Mouse (Mus musculus): ENCODE results near the gene Olfr412. TPM values are rescaled to one million over a fixed set of nuclear protein-coding genes. Genes with fewer than 3 reads are reported as not detected.

The Olfr412 gene
- not detected for total RNA-seq (2021)
- long read RNA-seq, experiment 1 = 0 reads
- long read RNA-seq, experiment 2 = 0 reads

DNA sequence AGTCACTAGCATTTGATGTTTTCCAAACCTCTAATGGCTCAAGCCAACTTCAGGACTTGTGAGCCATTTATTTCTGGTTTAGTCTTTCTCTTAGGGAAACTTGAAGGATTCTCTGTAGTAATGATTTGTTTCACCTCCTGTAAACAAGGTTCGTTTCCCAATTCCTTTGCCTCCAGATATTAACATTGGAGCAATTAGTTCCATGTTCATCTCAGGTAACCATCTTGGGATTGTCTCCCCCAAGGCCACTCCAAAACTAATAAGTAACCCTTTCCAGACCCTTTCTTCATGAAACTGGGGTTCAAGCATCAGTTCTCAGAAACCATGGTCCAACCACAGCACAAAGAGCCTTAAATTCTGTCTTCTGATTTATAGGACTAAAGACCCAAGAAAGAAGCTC, at the start of gene Olfr412:
Gene Olfr412, plus strand, starts transcription at position 301 of the 400 bp plus-strand sequence.
- DNase-seq (ENCODE audit: low spot score in 2 of 2) = no peak

- DNase-seq (ENCODE audit: low spot score in 2 of 2) = no peak
Measured at GRCm38 (mm10) chr11:74326044-74326443, 35.8 kb upstream of the Olfr412 start.

DNA sequence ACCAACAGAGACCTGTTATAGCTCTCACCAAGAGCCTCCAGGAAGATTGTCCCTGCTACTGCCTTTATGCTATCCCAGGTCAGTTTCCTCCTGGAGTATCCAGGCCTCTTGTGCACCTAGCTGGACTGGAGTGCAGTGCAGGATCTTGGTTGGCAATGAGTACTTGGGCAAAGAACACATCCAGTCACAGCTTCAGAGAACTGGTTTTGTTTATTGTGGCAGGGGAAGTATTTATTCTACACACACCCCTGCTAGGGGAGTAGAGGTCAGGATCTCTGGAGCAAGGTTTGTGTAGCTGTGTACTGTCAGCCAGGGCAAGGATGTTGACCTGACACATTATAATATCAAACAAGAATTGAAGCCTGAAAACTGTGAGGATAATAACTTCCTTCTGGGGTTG, 33.1 kb upstream of the Olfr412 start:
- DNase-seq (ENCODE audit: low spot score in 2 of 2) = no peak

GRCm38 (mm10) chr11:74337931-74338330, 23.9 kb upstream of the Olfr412 start, which contains the start of gene Olfr410:
TSS of gene Olfr410 (minus strand) at chr11:74338031.
- no peak for DNase-seq (ENCODE audit: low spot score in 2 of 2)

GRCm38 (mm10) chr11:74352550-74352949, 9.3 kb upstream of the Olfr412 start, which contains the start of gene Olfr411:
TSS of gene Olfr411 (minus strand) at chr11:74352650.
- no peak for DNase-seq (ENCODE audit: low spot score in 2 of 2)

GRCm38 (mm10) chr11:74371393-74372100, 9.7 kb downstream of the Olfr412 start:
- peak; percentile 74 to 77 for DNase-seq (ENCODE audit: low spot score in 2 of 2)

GRCm38 (mm10) chr11:74376847-74377246, 15.0 kb downstream of the Olfr412 start:
- peak in 1 of 2 experiments; percentile 29 for DNase-seq (ENCODE audit: low spot score in 2 of 2)

DNA sequence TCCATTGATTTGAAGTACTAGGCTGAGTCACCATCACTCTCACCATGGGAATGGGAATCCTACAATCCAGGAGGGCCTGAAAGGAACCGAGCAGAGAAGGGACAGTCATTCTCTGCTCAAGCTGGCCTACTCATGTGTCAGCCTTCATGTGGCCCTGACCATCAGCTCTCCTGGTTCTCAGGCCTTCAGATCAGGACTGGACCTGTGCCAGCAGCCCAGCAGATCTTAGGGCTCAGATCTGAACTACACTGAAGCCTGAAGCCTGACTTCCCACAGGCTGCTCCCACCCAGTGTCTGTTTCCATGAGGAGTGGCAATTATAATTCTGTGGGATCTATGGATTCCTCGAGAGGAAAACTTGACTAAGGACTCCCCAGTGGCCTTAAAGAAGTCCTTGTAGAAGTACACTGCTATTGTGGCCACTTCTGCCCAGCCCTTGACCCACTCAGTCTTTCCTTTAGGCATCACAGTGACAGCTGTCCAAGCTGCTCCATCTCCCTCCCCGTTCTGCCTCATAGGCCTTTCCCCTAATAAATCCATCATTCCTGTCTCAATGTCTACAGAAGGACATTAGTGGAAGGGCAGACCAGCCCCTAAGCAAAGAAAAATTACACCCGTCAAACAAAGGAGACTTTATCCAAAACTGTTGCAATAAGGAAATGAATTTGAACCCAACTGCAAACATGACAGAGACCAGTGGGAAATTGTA, 17.5 kb downstream of the Olfr412 start:
- no peak for DNase-seq (ENCODE audit: low spot score in 2 of 2)

DNA sequence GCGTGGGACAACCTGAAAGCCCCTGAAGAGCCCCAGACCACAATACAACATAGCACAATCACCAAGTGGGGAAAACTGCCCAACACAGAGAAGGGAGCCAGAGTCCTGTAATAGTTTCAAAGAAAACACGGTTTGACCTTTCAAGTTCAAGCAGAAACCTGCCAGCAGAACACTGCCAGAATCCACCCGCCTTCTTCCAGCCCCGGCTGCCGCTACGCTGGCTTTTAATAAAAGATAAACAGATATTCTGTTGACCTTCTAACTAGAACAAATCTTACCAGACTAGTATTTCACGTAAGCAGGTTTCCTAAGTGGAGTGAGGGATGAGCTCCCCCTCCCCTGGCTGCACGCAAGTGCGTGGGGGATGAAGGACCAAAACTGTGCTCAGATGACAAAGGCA, 23.8 kb downstream of the Olfr412 start:
- DNase-seq (ENCODE audit: low spot score in 2 of 2) = no peak

DNA sequence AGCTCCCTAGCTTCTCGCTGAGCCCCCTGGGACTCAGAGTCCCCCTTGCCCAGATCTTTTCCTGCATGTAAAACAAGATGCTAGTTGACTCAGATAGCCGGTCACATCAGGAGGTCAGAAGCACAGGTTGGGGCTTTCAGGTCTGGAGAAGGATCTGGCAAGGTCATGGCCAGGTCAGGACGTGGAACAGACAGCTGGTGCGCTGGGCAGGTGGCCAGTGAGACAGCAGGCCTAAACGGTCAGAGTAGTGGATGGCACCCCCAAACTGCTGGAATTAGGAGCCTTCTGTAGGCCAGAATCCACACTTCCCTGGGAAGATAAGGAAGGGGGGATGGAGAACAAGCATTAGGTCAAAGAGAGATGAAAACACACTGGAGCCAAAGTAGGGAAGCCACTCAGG, 25.3 kb downstream of the Olfr412 start:
- no peak for DNase-seq (ENCODE audit: low spot score in 2 of 2)

DNA sequence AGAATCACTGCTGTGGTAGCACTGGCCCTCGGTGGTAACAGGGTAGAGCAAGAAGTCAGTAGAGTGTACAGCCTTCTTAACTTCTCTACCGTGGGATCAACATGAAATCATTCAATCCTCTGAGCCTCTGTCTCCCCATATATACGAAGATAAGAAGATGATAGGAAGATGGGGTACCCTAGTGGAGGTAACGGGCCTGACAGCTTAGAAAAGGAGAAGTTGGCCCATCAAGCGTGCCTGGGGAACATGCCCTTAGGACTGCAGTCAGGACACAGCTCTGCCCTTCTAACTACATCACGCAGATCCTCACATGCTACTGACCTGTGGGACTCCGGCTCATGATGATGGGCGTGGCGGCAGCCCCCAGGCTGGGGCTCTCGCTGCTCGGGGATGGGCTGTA, 30.0 kb downstream of the Olfr412 start:
- DNase-seq (ENCODE audit: low spot score in 2 of 2) = no peak

- no peak for DNase-seq (ENCODE audit: low spot score in 2 of 2)
Measured at GRCm38 (mm10) chr11:74392903-74393302, 31.0 kb downstream of the Olfr412 start.

DNA sequence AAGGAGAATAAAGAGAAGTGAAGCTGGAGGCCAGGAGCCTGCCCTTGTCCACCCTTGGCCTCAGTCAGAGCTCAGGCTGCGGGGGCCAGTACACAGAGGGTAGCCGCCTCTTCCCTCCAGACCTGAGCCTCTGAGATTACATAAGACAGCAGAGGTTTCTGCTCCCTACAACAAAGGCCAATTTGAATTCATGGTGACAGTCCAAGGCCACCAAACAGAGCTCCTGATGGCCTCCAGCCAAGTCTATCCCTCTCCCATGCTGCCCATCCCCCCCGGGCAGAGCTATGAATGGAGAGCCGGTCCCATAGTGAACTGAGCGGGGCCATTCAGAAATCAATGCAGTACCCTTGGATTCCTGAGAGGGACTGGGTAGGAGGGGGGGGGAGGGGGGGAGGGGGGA, 31.6 kb downstream of the Olfr412 start:
- DNase-seq (ENCODE audit: low spot score in 2 of 2) = no peak

DNA sequence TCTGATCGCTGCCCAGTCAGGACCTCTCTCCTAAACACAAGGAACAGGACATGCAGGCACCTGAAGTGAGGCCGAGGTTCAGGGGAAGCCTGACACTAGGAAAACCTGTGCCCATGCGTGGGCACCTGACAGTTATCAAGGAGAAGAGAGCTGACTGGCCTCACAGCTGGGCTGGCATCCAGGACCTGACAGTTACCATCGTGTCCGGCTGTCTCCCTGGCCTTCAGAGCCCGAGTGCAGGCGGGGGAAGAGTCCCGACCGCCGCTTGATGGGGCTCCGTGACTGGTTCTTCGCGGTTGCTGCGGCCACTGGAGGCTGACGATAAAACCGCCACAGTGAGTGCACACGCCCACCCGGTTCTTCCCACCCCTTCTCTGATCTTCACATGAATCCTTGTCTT, 33.7 kb downstream of the Olfr412 start:
- DNase-seq (ENCODE audit: low spot score in 2 of 2) = no peak

GRCm38 (mm10) chr11:74402126-74402525, 40.3 kb downstream of the Olfr412 start:
- DNase-seq (ENCODE audit: low spot score in 2 of 2) = no peak

DNA sequence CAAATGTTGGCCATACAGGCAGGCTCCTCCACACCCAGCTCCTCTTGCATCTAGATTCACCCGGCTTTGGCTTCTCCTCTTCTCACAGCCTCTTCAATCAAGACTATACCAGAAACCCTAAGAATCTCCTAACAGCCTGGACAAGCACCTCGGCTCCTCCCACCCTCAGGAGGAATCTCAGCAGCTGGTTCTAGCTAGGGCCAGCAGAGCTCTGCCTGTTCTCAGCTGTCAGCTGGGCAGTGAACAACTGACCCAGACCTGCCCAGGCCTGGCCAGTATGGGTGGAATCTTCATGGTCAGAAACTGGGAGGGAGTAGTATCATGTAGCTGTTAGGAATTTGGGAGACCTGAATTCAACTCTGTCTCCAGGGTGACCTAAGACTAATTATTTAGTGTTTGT, 42.3 kb downstream of the Olfr412 start:
- DNase-seq (ENCODE audit: low spot score in 2 of 2) = no peak

DNA sequence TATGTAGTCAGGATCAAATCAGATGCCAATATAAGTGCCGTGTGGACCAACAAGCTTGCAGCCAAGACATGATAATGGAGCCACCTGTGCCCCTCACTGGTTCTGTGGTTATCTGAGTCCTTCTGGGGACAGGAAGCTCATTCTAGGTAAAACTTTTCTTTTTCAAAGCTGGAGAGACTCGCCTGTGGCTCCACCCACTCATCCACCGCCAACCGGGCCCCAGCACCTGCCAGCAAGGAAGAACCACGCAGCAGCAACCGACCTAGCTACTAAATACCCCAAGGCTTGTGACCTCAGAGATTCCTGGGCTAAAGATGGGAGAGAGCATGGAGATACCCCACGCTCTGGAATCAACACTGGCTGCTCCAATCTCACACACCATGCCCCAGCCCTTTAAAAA, 43.3 kb downstream of the Olfr412 start:
- no peak for DNase-seq (ENCODE audit: low spot score in 2 of 2)

DNA sequence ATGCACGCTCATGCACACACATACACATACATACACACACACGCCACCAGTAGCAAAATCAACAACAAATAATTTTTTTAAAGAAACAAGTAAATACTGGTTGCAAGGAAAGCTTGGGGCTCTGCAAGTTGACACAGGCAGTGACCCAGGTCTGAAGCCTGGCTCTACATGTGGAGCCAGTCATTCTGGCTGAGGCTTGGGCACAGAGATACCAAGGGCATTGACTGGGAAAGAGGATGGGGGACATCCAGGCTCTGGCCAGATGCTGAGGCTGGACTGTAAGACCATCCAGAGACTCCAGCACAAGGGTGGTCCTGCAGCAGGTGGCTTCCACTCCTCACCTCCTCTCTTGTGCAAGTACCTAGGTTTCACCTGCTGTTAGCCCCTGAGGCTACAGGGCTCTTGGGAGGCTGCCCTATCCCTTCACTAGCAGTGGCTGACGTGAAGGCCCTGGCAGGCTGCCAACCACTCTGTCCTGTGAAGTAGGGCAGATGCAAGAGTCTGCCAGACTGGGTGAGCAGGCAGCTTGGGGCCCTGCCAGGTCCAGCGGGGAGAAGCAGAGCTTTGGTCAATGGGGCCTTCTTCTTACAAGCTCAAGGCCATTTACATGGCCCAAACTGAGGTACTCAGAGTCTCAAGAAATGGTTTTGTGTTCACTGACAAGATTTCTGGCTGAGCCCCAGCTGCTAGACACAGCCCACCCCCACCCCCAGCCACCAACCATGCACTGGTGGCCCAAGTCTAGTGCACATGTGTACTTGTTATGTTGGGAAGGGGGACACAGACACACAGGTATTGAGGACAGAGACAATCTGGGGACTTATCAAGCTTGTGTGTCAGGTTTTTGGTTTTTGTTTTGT, 46.9 kb downstream of the Olfr412 start:
- DNase-seq (ENCODE audit: low spot score in 2 of 2) = peak; percentile 90 to 92

GRCm38 (mm10) chr11:74409447-74409754, 47.5 kb downstream of the Olfr412 start:
- DNase-seq (ENCODE audit: low spot score in 2 of 2) = no peak

DNA sequence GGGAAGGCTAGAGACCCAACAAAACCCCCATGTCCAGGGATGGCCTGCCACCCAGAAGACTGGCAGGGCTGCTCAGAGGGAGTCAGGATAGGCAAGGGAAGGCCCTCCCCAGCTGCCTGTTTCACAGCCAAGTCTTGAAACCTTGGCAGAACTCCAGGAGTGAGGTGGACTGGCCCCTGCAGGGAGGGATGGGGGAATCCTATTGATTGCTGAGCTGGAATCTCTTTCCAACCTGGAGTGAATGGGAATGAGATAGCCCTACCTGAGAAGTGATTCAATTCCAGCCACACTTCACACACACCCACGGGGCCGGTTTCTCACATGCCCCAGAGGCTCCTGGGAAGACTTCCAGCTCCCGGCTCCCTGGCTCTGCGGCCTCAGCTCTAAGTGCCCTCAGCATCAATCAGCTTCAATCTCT, 47.9 kb downstream of the Olfr412 start:
- DNase-seq (ENCODE audit: low spot score in 2 of 2) = peak; percentile 32 to 34

DNA sequence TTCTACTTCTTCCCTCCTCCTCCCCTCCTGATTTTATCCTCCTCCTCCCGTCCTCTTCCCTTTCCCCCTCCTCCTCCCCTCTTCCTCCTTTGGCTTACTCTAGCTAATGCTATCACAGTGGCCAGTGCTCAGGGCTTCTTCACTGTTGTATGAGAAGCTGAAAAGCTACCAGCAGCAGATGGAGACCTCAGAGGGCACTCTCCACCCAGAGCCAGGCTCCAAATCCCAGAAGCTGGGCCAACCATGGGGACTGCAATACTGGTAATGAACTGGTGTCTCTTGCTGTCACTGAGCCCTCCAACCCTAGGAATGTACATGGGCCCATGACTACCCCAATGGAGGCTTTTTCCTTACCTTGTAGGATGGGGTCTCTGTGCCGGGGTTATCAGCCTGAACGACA, 50.1 kb downstream of the Olfr412 start:
- DNase-seq (ENCODE audit: low spot score in 2 of 2) = no peak

- no peak for DNase-seq (ENCODE audit: low spot score in 2 of 2)
Measured at GRCm38 (mm10) chr11:74412462-74412861, 50.6 kb downstream of the Olfr412 start.
